ENCODE assay signal across 19 mouse cellular contexts in the genomic region with DNA sequence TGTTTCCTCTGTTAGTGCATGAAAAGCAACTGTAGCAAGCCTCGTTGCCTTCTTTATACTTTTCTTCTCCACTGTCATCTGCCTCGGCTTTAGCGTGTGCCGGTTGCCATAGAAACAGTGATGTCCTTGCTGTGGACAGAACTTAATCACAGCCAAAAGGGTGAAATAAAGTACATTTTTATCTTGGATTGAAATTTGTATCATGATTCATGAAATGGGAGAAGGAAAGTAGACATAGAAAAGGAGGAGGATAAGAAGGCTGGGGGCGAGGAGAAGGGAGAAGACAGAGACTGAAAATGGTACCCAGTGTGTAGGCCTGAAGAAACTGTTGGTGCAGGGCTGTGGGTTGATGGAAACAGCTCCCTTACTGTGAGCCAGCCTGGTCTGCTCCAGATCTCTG.
DNase-seq lines count a peak whose midpoint lies in the region; ATAC-seq lines count a peak whose summit lies in the region.
"Had no signal": no experiment of that assay in that cellular context is flagged by ENCODE, and none has a peak within 500 bp of the region (broad histone marks: within the 10 kb centered on the region; RNA-seq: fewer than 3 reads in every experiment).

No protein-coding gene starts in this region.

- no peak overlapping the region for H3K4me3 ChIP-seq in heart, embryonic 11.5 days (ENCODE audit: low read depth, low read length)
- no peak overlapping the region for H3K4me3 ChIP-seq in midbrain, embryonic 16.5 days (ENCODE audit: low read depth, low read length)
- no peak overlapping the region for H3K4me3 ChIP-seq in midbrain, embryonic 10.5 days
- H3K4me3 ChIP-seq: hindbrain, embryonic 12.5 days had no signal

- 84% methylated on average over 5 of the region's 5 CpGs for WGBS in heart, embryonic 11.5 days (ENCODE audit: insufficient replicate concordance)
- 58% methylated on average over 5 of the region's 5 CpGs for WGBS in midbrain, embryonic 16.5 days
- 83% methylated on average over 5 of the region's 5 CpGs for WGBS in midbrain, embryonic 10.5 days

- no peak overlapping the region for H3K9ac ChIP-seq in heart, embryonic 11.5 days (ENCODE audit: low read depth, low read length)
- no peak overlapping the region for H3K9ac ChIP-seq in midbrain, embryonic 16.5 days (ENCODE audit: low read depth, low read length)
- H3K9ac ChIP-seq: hindbrain, embryonic 12.5 days had no signal

- H3K27me3 ChIP-seq in heart, embryonic 11.5 days (ENCODE audit: control insufficient read depth, insufficient read depth, low read length) = no peaks in the 10 kb centered on the region
- H3K27me3 ChIP-seq in midbrain, embryonic 16.5 days (ENCODE audit: control insufficient read depth, insufficient read depth, low read depth, low read length) = no peaks in the 10 kb centered on the region
- no peaks in the 10 kb centered on the region for H3K27me3 ChIP-seq in midbrain, embryonic 10.5 days (ENCODE audit: low read depth, poor library complexity, severe bottlenecking)
- H3K27me3 ChIP-seq: hindbrain, embryonic 12.5 days had no signal

- H3K4me2 ChIP-seq in heart, embryonic 11.5 days = no peak overlapping the region
- H3K4me2 ChIP-seq in midbrain, embryonic 16.5 days (ENCODE audit: low read length) = no peak overlapping the region
- H3K4me2 ChIP-seq: hindbrain, embryonic 12.5 days had no signal

- DNase-seq in adrenal gland, adult 2 months = peak; percentile 17
- DNase-seq in adrenal gland, postnatal 4 days (ENCODE audit: low spot score in 2 of 2) = no peak
- peak; percentile 34 for DNase-seq in heart, adult 11 months
- DNase-seq in midbrain, embryonic 10.5 days (ENCODE audit: low spot score) = no peak
- peak; percentile 15 to 44 for DNase-seq in right cerebral cortex, postnatal 36 days (ENCODE audit: low spot score in 2 of 2)
- DNase-seq in embryo, embryonic 10.5 days (ENCODE audit: low spot score) = no peak
- DNase-seq: cerebellum, postnatal 10 days; gastrocnemius, postnatal 14 days; kidney, adult 9 months; kidney, postnatal 4 days; lung, adult 2 months; lung, postnatal 36 days; thymus, postnatal 36 days had no signal

- no peaks in the 10 kb centered on the region for H3K4me1 ChIP-seq in heart, embryonic 11.5 days (ENCODE audit: control insufficient read depth, insufficient read depth, low read length)
- no peaks in the 10 kb centered on the region; the same call in 1 of the 2 replicates for H3K4me1 ChIP-seq in midbrain, embryonic 16.5 days (ENCODE audit: control insufficient read depth, insufficient read depth, low read length)
- H3K4me1 ChIP-seq in midbrain, embryonic 10.5 days = no peaks in the 10 kb centered on the region
- H3K4me1 ChIP-seq: hindbrain, embryonic 12.5 days had no signal

- no peak overlapping the region for H3K27ac ChIP-seq in heart, embryonic 11.5 days (ENCODE audit: low read depth, low read length)
- no peak overlapping the region for H3K27ac ChIP-seq in midbrain, embryonic 16.5 days (ENCODE audit: low read length)
- H3K27ac ChIP-seq in midbrain, embryonic 10.5 days (replicated peaks) = no peak overlapping the region
- H3K27ac ChIP-seq: hindbrain, embryonic 12.5 days; stomach, postnatal 0 days had no signal

- H3K36me3 ChIP-seq in heart, embryonic 11.5 days (ENCODE audit: control insufficient read depth, insufficient read depth, low read length) = no peaks in the 10 kb centered on the region
- H3K36me3 ChIP-seq in midbrain, embryonic 16.5 days (ENCODE audit: control insufficient read depth, insufficient read depth, low read length) = no peaks in the 10 kb centered on the region
- no peaks in the 10 kb centered on the region for H3K36me3 ChIP-seq in midbrain, embryonic 10.5 days
- H3K36me3 ChIP-seq: G1E; hindbrain, embryonic 12.5 days had no signal

- no peaks in the 10 kb centered on the region for H3K9me3 ChIP-seq in heart, embryonic 11.5 days (replicated peaks; ENCODE audit: control insufficient read depth, low read length)
- H3K9me3 ChIP-seq in midbrain, embryonic 16.5 days (replicated peaks; ENCODE audit: control insufficient read depth, low read length, poor library complexity, severe bottlenecking) = no peaks in the 10 kb centered on the region
- H3K9me3 ChIP-seq in midbrain, embryonic 10.5 days (replicated peaks) = no peaks in the 10 kb centered on the region
- H3K9me3 ChIP-seq: hindbrain, embryonic 12.5 days had no signal

- no peak for ATAC-seq in heart, embryonic 11.5 days (replicated peaks; ENCODE audit: insufficient number of reproducible peaks, low FRiP score, low TSS enrichment)
- ATAC-seq in midbrain, embryonic 16.5 days = peak; percentile 80; the same call in 1 of the 2 replicates
- ATAC-seq: CD4-positive, CD25-positive, alpha-beta regulatory T cell, adult 4 months had no signal

Comparison
In these comparisons a context has a peak if more than half of its experiments do, and no peak if none do; other contexts are left out.
1. DNase-seq: peak in adrenal gland, adult 2 months (single experiment), heart, adult 11 months (single experiment) and right cerebral cortex, postnatal 36 days (2 of 2); none in adrenal gland, postnatal 4 days (0 of 2), midbrain, embryonic 10.5 days (single experiment) and embryo, embryonic 10.5 days (single experiment).